Mouse (Mus musculus): ENCODE data around the gene Tcf19. TPM values are rescaled to one million over a fixed set of nuclear protein-coding genes. Genes with fewer than 3 reads are reported as not detected.

The Tcf19 gene
- polyA plus RNA-seq, 2 experiments, result 30.0 to 46.2 TPM

- 49% methylated on average over 14 of the region's 14 CpGs for WGBS (ENCODE audit: insufficient replicate concordance)
Measured at GRCm38 (mm10) chr17:35543412-35543861, 26.8 kb upstream of the Tcf19 start.

GRCm38 (mm10) chr17:35542761-35543411, 26.3 kb upstream of the Tcf19 start:
- no peak overlapping the region for H3K27ac ChIP-seq
- H3K9ac ChIP-seq (replicated peaks), result no peak overlapping the region
- DNase-seq (ENCODE audit: low read depth in 3 of 3, low spot score in 3 of 3) (no peak), ATAC-seq (ENCODE audit: insufficient read depth) (no peak)
- TF ChIP-seq CTCF (IDR thresholded peaks at IDR 0.05; ENCODE audit: low read depth) (no peak), EP300 (IDR thresholded peaks at IDR 0.05; ENCODE audit: low read depth) (no peak)
- no peaks in the 10 kb centered on the region for H3K4me1 ChIP-seq (replicated peaks; ENCODE audit: control insufficient read depth in 2 of 2, insufficient read depth in 2 of 2, low read length in 1 of 2)
- no peak overlapping the region for H3K4me3 ChIP-seq (ENCODE audit: insufficient read depth in 1 of 2, low read depth in 2 of 2, low read length in 2 of 2)
- H3K36me3 ChIP-seq (replicated peaks; ENCODE audit: control insufficient read depth, insufficient read depth, low read depth), result no peaks in the 10 kb centered on the region
- 64% methylated on average over 15 of the region's 15 CpGs for whole genome bisulfite sequencing (ENCODE audit: insufficient replicate concordance)
- H3K4me2 ChIP-seq (ENCODE audit: low read depth), result no peak overlapping the region
- no peaks in the 10 kb centered on the region for H3K9me3 ChIP-seq (ENCODE audit: control insufficient read depth, low read length)
- H3K27me3 ChIP-seq (ENCODE audit: control insufficient read depth, insufficient read depth, low read length), result no peaks in the 10 kb centered on the region; the same call in 1 of the 2 replicates

More at GRCm38 (mm10) chr17:35543412-35543861, 26.8 kb upstream of the Tcf19 start:
- Histone ChIP-seq H3K4me2 (ENCODE audit: low read depth) (no peak overlapping the region), H3K36me3 (replicated peaks; ENCODE audit: control insufficient read depth, insufficient read depth, low read depth) (no peaks in the 10 kb centered on the region), H3K4me1 (replicated peaks; ENCODE audit: control insufficient read depth in 2 of 2, insufficient read depth in 2 of 2, low read length in 1 of 2) (no peaks in the 10 kb centered on the region), H3K27ac (no peak overlapping the region), H3K9me3 (ENCODE audit: control insufficient read depth, low read length) (no peaks in the 10 kb centered on the region), H3K27me3 (ENCODE audit: control insufficient read depth, insufficient read depth, low read length) (no peaks in the 10 kb centered on the region; the same call in 1 of the 2 replicates), H3K4me3 (ENCODE audit: insufficient read depth in 1 of 2, low read depth in 2 of 2, low read length in 2 of 2) (no peak overlapping the region), H3K9ac (replicated peaks) (no peak overlapping the region)
- TF ChIP-seq EP300 (IDR thresholded peaks at IDR 0.05; ENCODE audit: low read depth) (no peak), CTCF (IDR thresholded peaks at IDR 0.05; ENCODE audit: low read depth) (no peak)
- ATAC-seq (ENCODE audit: insufficient read depth), result no peak
- no peak for DNase-seq (ENCODE audit: low read depth in 3 of 3, low spot score in 3 of 3)

GRCm38 (mm10) chr17:35539540-35539939, 22.9 kb upstream of the Tcf19 start:
- ATAC-seq (ENCODE audit: insufficient read depth) (no peak), DNase-seq (ENCODE audit: low read depth in 3 of 3, low spot score in 3 of 3) (no peak)
- TF ChIP-seq CTCF (IDR thresholded peaks at IDR 0.05; ENCODE audit: low read depth) (no peak), EP300 (IDR thresholded peaks at IDR 0.05; ENCODE audit: low read depth) (no peak)
- H3K36me3 ChIP-seq (replicated peaks; ENCODE audit: control insufficient read depth, insufficient read depth, low read depth), result no peaks in the 10 kb centered on the region
- no peaks in the 10 kb centered on the region for H3K9me3 ChIP-seq (ENCODE audit: control insufficient read depth, low read length)
- no peaks in the 10 kb centered on the region for H3K4me1 ChIP-seq (replicated peaks; ENCODE audit: control insufficient read depth in 2 of 2, insufficient read depth in 2 of 2, low read length in 1 of 2)
- WGBS (ENCODE audit: insufficient replicate concordance), result 42% methylated on average over 10 of the region's 10 CpGs
- no peak overlapping the region for H3K4me2 ChIP-seq (ENCODE audit: low read depth)
- no peak overlapping the region for H3K9ac ChIP-seq (replicated peaks)
- H3K27ac ChIP-seq, result no peak overlapping the region
- no peaks in the 10 kb centered on the region; the same call in 1 of the 2 replicates for H3K27me3 ChIP-seq (ENCODE audit: control insufficient read depth, insufficient read depth, low read length)
- no peak overlapping the region for H3K4me3 ChIP-seq (ENCODE audit: insufficient read depth in 1 of 2, low read depth in 2 of 2, low read length in 2 of 2)

GRCm38 (mm10) chr17:35538476-35538875, 21.9 kb upstream of the Tcf19 start:
- no peak overlapping the region for H3K27ac ChIP-seq
- DNase-seq (ENCODE audit: low read depth in 3 of 3, low spot score in 3 of 3) (no peak), ATAC-seq (ENCODE audit: insufficient read depth) (no peak)
- 41% methylated on average over 1 of the region's 1 CpGs for WGBS (ENCODE audit: insufficient replicate concordance)
- no peaks in the 10 kb centered on the region for H3K36me3 ChIP-seq (replicated peaks; ENCODE audit: control insufficient read depth, insufficient read depth, low read depth)
- TF ChIP-seq EP300 (IDR thresholded peaks at IDR 0.05; ENCODE audit: low read depth), result no peak
- TF ChIP-seq CTCF (IDR thresholded peaks at IDR 0.05; ENCODE audit: low read depth), result no peak
- no peak overlapping the region for H3K4me2 ChIP-seq (ENCODE audit: low read depth)
- no peaks in the 10 kb centered on the region; the same call in 1 of the 2 replicates for H3K27me3 ChIP-seq (ENCODE audit: control insufficient read depth, insufficient read depth, low read length)
- H3K9me3 ChIP-seq (ENCODE audit: control insufficient read depth, low read length), result no peaks in the 10 kb centered on the region
- no peak overlapping the region for H3K9ac ChIP-seq (replicated peaks)
- no peaks in the 10 kb centered on the region for H3K4me1 ChIP-seq (replicated peaks; ENCODE audit: control insufficient read depth in 2 of 2, insufficient read depth in 2 of 2, low read length in 1 of 2)
- no peak overlapping the region for H3K4me3 ChIP-seq (ENCODE audit: insufficient read depth in 1 of 2, low read depth in 2 of 2, low read length in 2 of 2)

- Histone ChIP-seq H3K4me2 (ENCODE audit: low read depth) (no peak overlapping the region), H3K9ac (replicated peaks) (no peak overlapping the region), H3K36me3 (replicated peaks; ENCODE audit: control insufficient read depth, insufficient read depth, low read depth) (no peaks in the 10 kb centered on the region), H3K27me3 (ENCODE audit: control insufficient read depth, insufficient read depth, low read length) (no peaks in the 10 kb centered on the region), H3K9me3 (ENCODE audit: control insufficient read depth, low read length) (no peaks in the 10 kb centered on the region), H3K4me3 (ENCODE audit: insufficient read depth in 1 of 2, low read depth in 2 of 2, low read length in 2 of 2) (no peak overlapping the region), H3K4me1 (replicated peaks; ENCODE audit: control insufficient read depth in 2 of 2, insufficient read depth in 2 of 2, low read length in 1 of 2) (no peaks in the 10 kb centered on the region), H3K27ac (no peak overlapping the region)
- 57% methylated on average over 4 of the region's 4 CpGs for WGBS (ENCODE audit: insufficient replicate concordance)
- TF ChIP-seq CTCF (IDR thresholded peaks at IDR 0.05; ENCODE audit: low read depth), result no peak
- no peak for TF ChIP-seq EP300 (IDR thresholded peaks at IDR 0.05; ENCODE audit: low read depth)
- no peak for DNase-seq (ENCODE audit: low read depth in 3 of 3, low spot score in 3 of 3)
- no peak for ATAC-seq (ENCODE audit: insufficient read depth)
Measured at GRCm38 (mm10) chr17:35537421-35537820, 20.8 kb upstream of the Tcf19 start.

Data from liver, embryonic 14.5 days (tissue).